Mouse (Mus musculus) MEL (cell line): ENCODE results near the gene Ica1l. TPM values are rescaled to one million over a fixed set of nuclear protein-coding genes. Genes with fewer than 3 reads are reported as not detected.

Experiments
- DNase-seq: peaks from one replicate; pipeline ENCODE4 v3.0.0; 2011; ENCODE audit warnings: low read depth, low spot score
- H3K27ac ChIP-seq: 2 replicates; pipeline ENCODE4 v1.5.1; 2012; ENCODE audit warnings: low read depth, mild to moderate bottlenecking, control low read depth, low read length, moderate library complexity; ENCODE audit not compliant: control insufficient read depth
- H3K27me3 ChIP-seq, 2 experiments: fragments of 150-350 bp in 1 of 2; sonication (generic) in 1 of 2; 2 replicates each; pipeline ENCODE4 v1.6.1; 2012; ENCODE audit warnings: low read length in 2 of 2, mild to moderate bottlenecking in 2 of 2, improper control_type of control experiment in 1 of 2, moderate library complexity in 1 of 2; ENCODE audit not compliant: insufficient read depth in 2 of 2, control insufficient read depth in 1 of 2
- H3K36me3 ChIP-seq, 2 experiments: 2 replicates each; pipeline ENCODE4 v1.6.1; 2012 to 2014; ENCODE audit warnings: low read length in 2 of 2, improper control_type of control experiment in 1 of 2, inconsistent platforms in 1 of 2, mild to moderate bottlenecking in 1 of 2; ENCODE audit not compliant: insufficient read depth in 2 of 2, control insufficient read depth in 1 of 2
- H3K4me1 ChIP-seq, 2 experiments: fragments of 150-350 bp in 1 of 2; sonication (generic) in 1 of 2; 2 replicates each; pipeline ENCODE4 v1.6.1; 2012; ENCODE audit warnings: low read length in 2 of 2, improper control_type of control experiment in 1 of 2, mild to moderate bottlenecking in 1 of 2; ENCODE audit not compliant: insufficient read depth in 2 of 2, control insufficient read depth in 1 of 2
- H3K4me3 ChIP-seq, 2 experiments: fragments of 150-350 bp in 1 of 2; sonication (generic) in 1 of 2; 2 replicates each; pipeline ENCODE4 v1.5.1; 2012; ENCODE audit warnings: low read depth in 2 of 2, low read length in 2 of 2, mild to moderate bottlenecking in 2 of 2, moderate library complexity in 2 of 2, control low read depth in 1 of 2, improper control_type of control experiment in 1 of 2; ENCODE audit not compliant: control insufficient read depth in 1 of 2, insufficient read depth in 1 of 2
- H3K79me2 ChIP-seq: 2 replicates; pipeline ENCODE4 v1.6.1; 2012; ENCODE audit warnings: mild to moderate bottlenecking, low read length, moderate library complexity; ENCODE audit not compliant: control insufficient read depth, poor library complexity, insufficient read depth
- H3K9ac ChIP-seq: 2 replicates; pipeline ENCODE4 v1.6.1; 2012; ENCODE audit warnings: low read depth, mild to moderate bottlenecking, control low read depth, low read length, moderate library complexity; ENCODE audit not compliant: control insufficient read depth, poor library complexity, severe bottlenecking
- H3K9me3 ChIP-seq: fragments of 150-350 bp; sonication (generic); replicated peaks from 2 replicates; pipeline ENCODE4 v1.6.1; 2012; ENCODE audit warnings: mild to moderate bottlenecking, low read length, improper control_type of control experiment, moderate library complexity; ENCODE audit not compliant: insufficient read depth
- CTCF ChIP-seq, 3 experiments: IDR thresholded peaks in 2 of 3; conservative IDR thresholded peaks in 1 of 3; 2 replicates each; pipeline ENCODE4 v1.5.1; 2011 to 2012; ENCODE audit warnings: low read length in 3 of 3, low read depth in 2 of 3, mild to moderate bottlenecking in 2 of 3, improper control_type of control experiment in 1 of 3, inconsistent platforms in 1 of 3, mixed read lengths in 1 of 3, moderate library complexity in 1 of 3; ENCODE audit not compliant: control insufficient read depth in 1 of 3, insufficient read depth in 1 of 3, poor library complexity in 1 of 3, severe bottlenecking in 1 of 3
- E2F4 ChIP-seq: IDR thresholded peaks from 2 replicates; pipeline ENCODE4 v1.6.1; 2011; ENCODE audit warnings: low read depth, low read length, improper control_type of control experiment, borderline replicate concordance
- EP300 ChIP-seq, 2 experiments: IDR thresholded peaks; 2 replicates each; pipeline ENCODE4 v1.6.1; 2011; ENCODE audit warnings: improper control_type of control experiment in 2 of 2, low read length in 2 of 2, low read depth in 1 of 2, mild to moderate bottlenecking in 1 of 2
- ETS1 ChIP-seq: IDR thresholded peaks from 2 replicates; pipeline ENCODE4 v1.6.1; 2012; ENCODE audit warnings: low read depth, mild to moderate bottlenecking, inconsistent platforms, low read length, improper control_type of control experiment, moderate library complexity
- GABPA ChIP-seq: IDR thresholded peaks from 2 replicates; pipeline ENCODE4 v1.6.1; 2012; ENCODE audit warnings: low read depth, mild to moderate bottlenecking, inconsistent platforms, low read length, improper control_type of control experiment, moderate library complexity
- GATA1 ChIP-seq: IDR thresholded peaks from 2 replicates; pipeline ENCODE4 v1.6.1; 2011; ENCODE audit warnings: low read depth, low read length, improper control_type of control experiment
- JUND ChIP-seq: IDR thresholded peaks from 2 replicates; pipeline ENCODE4 v1.6.1; 2011; ENCODE audit warnings: low read depth, mild to moderate bottlenecking, improper control_type of control experiment, low read length
- MAFK ChIP-seq: IDR thresholded peaks from 2 replicates; pipeline ENCODE4 v1.6.1; 2011; ENCODE audit warnings: low read depth, mild to moderate bottlenecking, low read length, improper control_type of control experiment, borderline replicate concordance
- MAX ChIP-seq: IDR thresholded peaks from 2 replicates; pipeline ENCODE4 v1.6.1; 2011; ENCODE audit warnings: low read length, improper control_type of control experiment
- MYC ChIP-seq: IDR thresholded peaks from 2 replicates; pipeline ENCODE4 v1.6.1; 2011; ENCODE audit warnings: low read depth, mild to moderate bottlenecking, low read length, improper control_type of control experiment, moderate library complexity
- POLR2A ChIP-seq, 2 experiments: IDR thresholded peaks; 2 replicates each; pipeline ENCODE4 v1.6.1; 2011 to 2012; ENCODE audit warnings: low read length in 2 of 2, mild to moderate bottlenecking in 2 of 2, control low read depth in 1 of 2, improper control_type of control experiment in 1 of 2, low read depth in 1 of 2, moderate library complexity in 1 of 2; ENCODE audit not compliant: control insufficient read depth in 1 of 2, insufficient read depth in 1 of 2, poor library complexity in 1 of 2
- POLR2AphosphoS2 ChIP-seq: IDR thresholded peaks from 2 replicates; pipeline ENCODE4 v1.6.1; 2011; ENCODE audit warnings: low read length, improper control_type of control experiment
- SIN3A ChIP-seq: IDR thresholded peaks from 2 replicates; pipeline ENCODE4 v1.6.1; 2012; ENCODE audit warnings: low read length, improper control_type of control experiment, inconsistent platforms
- SMC3 ChIP-seq: IDR thresholded peaks from 2 replicates; pipeline ENCODE4 v1.6.1; 2011; ENCODE audit warnings: low read depth, low read length, improper control_type of control experiment
- TBP ChIP-seq: IDR thresholded peaks from 2 replicates; pipeline ENCODE4 v1.8.0; 2011; ENCODE audit warnings: low read depth, low read length, improper control_type of control experiment
- USF1 ChIP-seq: IDR thresholded peaks from 2 replicates; pipeline ENCODE4 v1.6.1; 2014; ENCODE audit warnings: low read depth, mild to moderate bottlenecking, inconsistent platforms, low read length, improper control_type of control experiment, moderate library complexity
- ZMIZ1 ChIP-seq: IDR thresholded peaks from 2 replicates; pipeline ENCODE4 v1.6.1; 2012; ENCODE audit warnings: low read depth, mild to moderate bottlenecking, inconsistent platforms, low read length, improper control_type of control experiment, moderate library complexity
- ZNF384 ChIP-seq: IDR thresholded peaks from 2 replicates; pipeline ENCODE4 v1.6.1; 2012; ENCODE audit warnings: low read depth, mild to moderate bottlenecking, inconsistent platforms, low read length, improper control_type of control experiment
- polyA plus RNA-seq, 2 experiments: library from polyadenylated mRNA; stranded (reverse) in 1 of 2; unstranded in 1 of 2; fragments of >175 nt in 1 of 2; fragments of >200 nt in 1 of 2; gene quantifications; 2 replicates each; pipeline versions ENCODE4 v1.2.1 to v1.2.4; 2012; ENCODE audit warnings: low replicate concordance in 2 of 2, low read depth in 1 of 2; ENCODE audit not compliant: insufficient read length in 2 of 2, insufficient read depth in 1 of 2, missing spikeins in 1 of 2
- total RNA-seq: library from RNA; depleted of rRNA; stranded (reverse); fragments of 300-350 nt; gene quantifications from 2 replicates; pipeline ENCODE4 v1.2.3, GENCODE M21; 2012

The Ica1l gene
- total and polyA plus RNA-seq, 3 experiments: 4.9 to 6.2 TPM; not detected in 1

DNA sequence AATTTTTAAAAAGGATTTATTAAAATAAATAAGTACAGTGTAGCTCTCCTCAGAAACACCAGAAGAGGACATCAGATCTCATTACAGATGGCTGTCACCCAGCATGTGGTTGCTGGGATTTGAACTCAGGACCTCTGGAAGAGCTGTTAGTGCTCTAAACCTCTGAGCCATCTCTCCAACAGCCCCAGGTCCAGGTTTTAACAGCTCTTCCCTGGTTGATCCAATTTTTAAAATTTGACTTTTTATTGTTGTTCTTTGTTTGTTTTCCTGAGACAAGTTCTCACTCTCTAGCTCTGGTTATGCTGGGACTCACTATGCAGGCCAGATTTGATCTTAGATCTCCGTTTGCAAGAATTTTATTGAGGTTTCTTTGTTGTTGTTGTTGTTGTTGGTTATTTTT, 1.6 kb upstream of the Ica1l start:
- Histone ChIP-seq H3K4me3 (no peak overlapping the region), H3K36me3 (no peaks in the 10 kb centered on the region; a peak in 1 of 4 replicates), H3K27ac (no peak overlapping the region), H3K9ac (no peak overlapping the region), H3K4me1 (0 out of 4 replicates have a peak, but pooled peaks cover 2 to 3% of the 10 kb centered on the region in 2 experiments), H3K79me2 (no peaks in the 10 kb centered on the region; the same call in 1 of the 2 replicates), H3K27me3 (peaks cover 2 to 5% of the 10 kb centered on the region in 2 experiments; a peak in 3 of 4 replicates), H3K9me3 (no peaks in the 10 kb centered on the region)
- DNase-seq: no peak
- no peak for TF ChIP-seq GATA1
- no peak for TF ChIP-seq SMC3
- TF ChIP-seq POLR2A (IDR thresholded peaks at IDR 0.05; ENCODE audit: control insufficient read depth in 1 of 2, insufficient read depth in 1 of 2, low read depth in 1 of 2, low read length in 2 of 2, poor library complexity in 1 of 2): no peak
- peak; percentile 96 for TF ChIP-seq TBP
- TF ChIP-seq E2F4: no peak
- no peak for TF ChIP-seq USF1

DNA sequence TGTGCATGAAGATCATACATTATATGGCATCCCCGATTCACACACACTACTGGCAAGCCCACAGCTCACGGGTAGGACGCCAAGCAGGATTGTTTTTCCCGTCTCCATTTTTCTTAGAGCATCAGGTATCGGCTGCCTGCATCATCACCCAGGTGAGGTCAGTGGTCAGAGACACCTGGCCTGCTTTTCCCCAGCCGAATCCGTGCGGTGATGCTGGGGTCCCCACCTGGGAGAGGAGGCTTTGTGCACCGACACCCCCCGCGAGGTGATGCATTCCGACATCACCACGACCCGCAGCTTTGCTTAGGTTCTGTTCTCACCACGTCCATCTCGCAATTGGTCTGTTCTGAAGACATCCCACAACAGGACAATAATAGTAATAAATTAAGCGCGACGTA, 587 bp downstream of the Ica1l start:
- peak overlapping the region; percentile 77 for H3K9ac ChIP-seq
- TF ChIP-seq POLR2AphosphoS2 (no peak), MYC (no peak), ZMIZ1 (no peak), EP300 (IDR thresholded peaks at IDR 0.05; ENCODE audit: low read depth in 1 of 2, low read length in 2 of 2) (no peak), SIN3A (no peak), MAX (no peak), GABPA (no peak), ETS1 (no peak), POLR2A (IDR thresholded peaks at IDR 0.05; ENCODE audit: control insufficient read depth in 1 of 2, insufficient read depth in 1 of 2, low read depth in 1 of 2, low read length in 2 of 2, poor library complexity in 1 of 2) (no peak), MAFK (no peak), JUND (no peak), CTCF (IDR thresholded peaks at IDR 0.05 in 2 of 3, conservative IDR thresholded peaks at IDR 0.05 in 1 of 3; ENCODE audit: control insufficient read depth in 1 of 3, insufficient read depth in 1 of 3, low read depth in 2 of 3, low read length in 3 of 3, poor library complexity in 1 of 3, severe bottlenecking in 1 of 3) (no peak), ZNF384 (no peak)
- H3K27ac ChIP-seq: no peak overlapping the region
- H3K27me3 ChIP-seq: peaks cover 2 to 5% of the 10 kb centered on the region in 2 experiments; a peak in 3 of 4 replicates
- H3K9me3 ChIP-seq: no peaks in the 10 kb centered on the region
- peak; percentile 26 for DNase-seq
- H3K4me3 ChIP-seq: peak overlapping the region; percentile 82 to 98
- 0 out of 4 replicates have a peak, but pooled peaks cover 2 to 3% of the 10 kb centered on the region in 2 experiments for H3K4me1 ChIP-seq
- H3K79me2 ChIP-seq: no peaks in the 10 kb centered on the region; the same call in 1 of the 2 replicates
- no peaks in the 10 kb centered on the region; a peak in 1 of 4 replicates for H3K36me3 ChIP-seq
